Mouse (Mus musculus): ENCODE data around the gene Hnrnpa0. TPM values are rescaled to one million over a fixed set of nuclear protein-coding genes. Genes with fewer than 3 reads are reported as not detected.

Gene Hnrnpa0
- polyA plus RNA-seq, 1 experiment from 2014 or later: 27.9 TPM

- Histone ChIP-seq H3K9me3 (ENCODE audit: control insufficient read depth) (no peaks in the 10 kb centered on the region), H3K4me1 (replicated peaks; ENCODE audit: control insufficient read depth, insufficient read depth, low read length) (peaks cover 9% of the 10 kb centered on the region; the same call in 1 of the 2 replicates), H3K4me2 (replicated peaks; ENCODE audit: low read depth) (peak overlapping the region; percentile 88), H3K9ac (ENCODE audit: low read depth, low read length) (peak overlapping the region; percentile 38), H3K4me3 (ENCODE audit: low read depth, low read length) (peak overlapping the region; percentile 54), H3K36me3 (ENCODE audit: control insufficient read depth, insufficient read depth) (no peaks in the 10 kb centered on the region), H3K27me3 (replicated peaks; ENCODE audit: control insufficient read depth, insufficient read depth, low read length) (no peaks in the 10 kb centered on the region), H3K27ac (ENCODE audit: low read depth, low read length) (peak overlapping the region; percentile 21; the same call in 1 of the 2 replicates)
- TF ChIP-seq CTCF (IDR thresholded peaks at IDR 0.05; ENCODE audit: low read depth): no peak
- 14% methylated on average over 11 of the region's 11 CpGs for WGBS
- ATAC-seq: no peak
Observed at GRCm38 (mm10) chr13:58112601-58113041, 15.7 kb downstream of the Hnrnpa0 start.

- H3K27me3 ChIP-seq (replicated peaks; ENCODE audit: control insufficient read depth, insufficient read depth, low read length): no peaks in the 10 kb centered on the region
- peak overlapping the region; percentile 54 for H3K4me3 ChIP-seq (ENCODE audit: low read depth, low read length)
- H3K4me2 ChIP-seq (replicated peaks; ENCODE audit: low read depth): peak overlapping the region; percentile 88
- H3K9me3 ChIP-seq (ENCODE audit: control insufficient read depth): no peaks in the 10 kb centered on the region
- no peak for ATAC-seq
- H3K4me1 ChIP-seq (replicated peaks; ENCODE audit: control insufficient read depth, insufficient read depth, low read length): peaks cover 9% of the 10 kb centered on the region; the same call in 1 of the 2 replicates
- H3K36me3 ChIP-seq (ENCODE audit: control insufficient read depth, insufficient read depth): no peaks in the 10 kb centered on the region
- no peak overlapping the region for H3K27ac ChIP-seq (ENCODE audit: low read depth, low read length)
- 59% methylated on average over 10 of the region's 10 CpGs for WGBS
- H3K9ac ChIP-seq (ENCODE audit: low read depth, low read length): no peak overlapping the region
- TF ChIP-seq CTCF (IDR thresholded peaks at IDR 0.05; ENCODE audit: low read depth): no peak
Observed at GRCm38 (mm10) chr13:58112191-58112590, 16.2 kb downstream of the Hnrnpa0 start.

GRCm38 (mm10) chr13:58111306-58111705 lies 17.1 kb downstream of the Hnrnpa0 start:
- Histone ChIP-seq H3K27me3 (replicated peaks; ENCODE audit: control insufficient read depth, insufficient read depth, low read length) (no peaks in the 10 kb centered on the region), H3K36me3 (ENCODE audit: control insufficient read depth, insufficient read depth) (no peaks in the 10 kb centered on the region), H3K9ac (ENCODE audit: low read depth, low read length) (no peak overlapping the region), H3K27ac (ENCODE audit: low read depth, low read length) (no peak overlapping the region), H3K4me3 (ENCODE audit: low read depth, low read length) (no peak overlapping the region), H3K9me3 (ENCODE audit: control insufficient read depth) (no peaks in the 10 kb centered on the region), H3K4me1 (replicated peaks; ENCODE audit: control insufficient read depth, insufficient read depth, low read length) (peaks cover 9% of the 10 kb centered on the region; the same call in 1 of the 2 replicates), H3K4me2 (replicated peaks; ENCODE audit: low read depth) (no peak overlapping the region)
- WGBS: 97% methylated on average over 6 of the region's 6 CpGs
- no peak for ATAC-seq
- no peak for TF ChIP-seq CTCF (IDR thresholded peaks at IDR 0.05; ENCODE audit: low read depth)

- ATAC-seq: no peak
- 57% methylated on average over 8 of the region's 8 CpGs for WGBS
- H3K9me3 ChIP-seq (ENCODE audit: control insufficient read depth): no peaks in the 10 kb centered on the region
- 0 out of 2 replicates have a peak, but pooled peaks cover 2% of the 10 kb centered on the region for H3K4me1 ChIP-seq (replicated peaks; ENCODE audit: control insufficient read depth, insufficient read depth, low read length)
- H3K27ac ChIP-seq (ENCODE audit: low read depth, low read length): no peak overlapping the region
- no peak overlapping the region for H3K9ac ChIP-seq (ENCODE audit: low read depth, low read length)
- no peaks in the 10 kb centered on the region; the same call in 1 of the 2 replicates for H3K36me3 ChIP-seq (ENCODE audit: control insufficient read depth, insufficient read depth)
- no peaks in the 10 kb centered on the region for H3K27me3 ChIP-seq (replicated peaks; ENCODE audit: control insufficient read depth, insufficient read depth, low read length)
- H3K4me2 ChIP-seq (replicated peaks; ENCODE audit: low read depth): no peak overlapping the region
- no peak for TF ChIP-seq CTCF (IDR thresholded peaks at IDR 0.05; ENCODE audit: low read depth)
- no peak overlapping the region for H3K4me3 ChIP-seq (ENCODE audit: low read depth, low read length)
Observed at GRCm38 (mm10) chr13:58090643-58091042, 37.7 kb downstream of the Hnrnpa0 start.

GRCm38 (mm10) chr13:58084396-58084795 lies 44.0 kb downstream of the Hnrnpa0 start:
- H3K4me3 ChIP-seq (ENCODE audit: low read depth, low read length): no peak overlapping the region
- ATAC-seq: no peak
- no peak overlapping the region for H3K4me2 ChIP-seq (replicated peaks; ENCODE audit: low read depth)
- H3K9ac ChIP-seq (ENCODE audit: low read depth, low read length): no peak overlapping the region
- H3K36me3 ChIP-seq (ENCODE audit: control insufficient read depth, insufficient read depth): no peaks in the 10 kb centered on the region
- no peak overlapping the region for H3K27ac ChIP-seq (ENCODE audit: low read depth, low read length)
- 89% methylated on average over 5 of the region's 5 CpGs for WGBS
- no peaks in the 10 kb centered on the region for H3K9me3 ChIP-seq (ENCODE audit: control insufficient read depth)
- no peak for TF ChIP-seq CTCF (IDR thresholded peaks at IDR 0.05; ENCODE audit: low read depth)
- no peaks in the 10 kb centered on the region for H3K27me3 ChIP-seq (replicated peaks; ENCODE audit: control insufficient read depth, insufficient read depth, low read length)
- H3K4me1 ChIP-seq (replicated peaks; ENCODE audit: control insufficient read depth, insufficient read depth, low read length): 0 out of 2 replicates have a peak, but pooled peaks cover 2% of the 10 kb centered on the region

GRCm38 (mm10) chr13:58083521-58083920 lies 44.8 kb downstream of the Hnrnpa0 start:
- H3K4me2 ChIP-seq (replicated peaks; ENCODE audit: low read depth): no peak overlapping the region
- no peak overlapping the region for H3K9ac ChIP-seq (ENCODE audit: low read depth, low read length)
- no peak for ATAC-seq
- no peak for TF ChIP-seq CTCF (IDR thresholded peaks at IDR 0.05; ENCODE audit: low read depth)
- H3K27me3 ChIP-seq (replicated peaks; ENCODE audit: control insufficient read depth, insufficient read depth, low read length): no peaks in the 10 kb centered on the region
- 0 out of 2 replicates have a peak, but pooled peaks cover 2% of the 10 kb centered on the region for H3K4me1 ChIP-seq (replicated peaks; ENCODE audit: control insufficient read depth, insufficient read depth, low read length)
- WGBS: 82% methylated on average over 11 of the region's 11 CpGs
- no peaks in the 10 kb centered on the region for H3K36me3 ChIP-seq (ENCODE audit: control insufficient read depth, insufficient read depth)
- no peak overlapping the region for H3K4me3 ChIP-seq (ENCODE audit: low read depth, low read length)
- no peaks in the 10 kb centered on the region for H3K9me3 ChIP-seq (ENCODE audit: control insufficient read depth)
- no peak overlapping the region for H3K27ac ChIP-seq (ENCODE audit: low read depth, low read length)
